Mouse (Mus musculus) urinary bladder, adult 18-20 months (tissue): ENCODE data around the gene Cbr2.
A peak's percentile ranks its signal among the peaks of the same experiment; 100 is the strongest.

Experiments
- DNase-seq, 2 experiments: peaks; one replicate each; pipeline ENCODE4 v3.0.0; 2022; ENCODE audit warnings: low spot score in 2 of 2, mixed read lengths in 2 of 2

The Cbr2 gene

GRCm38 (mm10) chr11:120711980-120712604 is 19.8 kb downstream of the Cbr2 start:
- no peak for DNase-seq

GRCm38 (mm10) chr11:120710672-120711071 is 21.2 kb downstream of the Cbr2 start:
- no peak for DNase-seq

GRCm38 (mm10) chr11:120709551-120709950 is 22.4 kb downstream of the Cbr2 start:
- no peak for DNase-seq

GRCm38 (mm10) chr11:120707969-120708368 is 23.9 kb downstream of the Cbr2 start:
- DNase-seq = no peak

GRCm38 (mm10) chr11:120707225-120707624 is 24.7 kb downstream of the Cbr2 start:
- no peak for DNase-seq

GRCm38 (mm10) chr11:120706120-120706519 is 25.8 kb downstream of the Cbr2 start:
- DNase-seq = no peak

GRCm38 (mm10) chr11:120704486-120705325 is 27.2 kb downstream of the Cbr2 start:
- DNase-seq = no peak

GRCm38 (mm10) chr11:120703696-120704454 is 28.0 kb downstream of the Cbr2 start:
- no peak for DNase-seq

GRCm38 (mm10) chr11:120697741-120698140 is 34.2 kb downstream of the Cbr2 start:
- DNase-seq = peak in 1 of 2 experiments; percentile 63

- DNase-seq = no peak
These were observed 35.3 kb downstream of the Cbr2 start for GRCm38 (mm10) chr11:120696568-120696967.

GRCm38 (mm10) chr11:120695641-120696040 is 36.3 kb downstream of the Cbr2 start:
- no peak for DNase-seq

GRCm38 (mm10) chr11:120695184-120695583 is 36.7 kb downstream of the Cbr2 start:
- DNase-seq = no peak

- no peak for DNase-seq
These were observed 38.5 kb downstream of the Cbr2 start for GRCm38 (mm10) chr11:120693461-120693860.

GRCm38 (mm10) chr11:120692471-120693011 is 39.4 kb downstream of the Cbr2 start:
- no peak for DNase-seq

- no peak for DNase-seq
These were observed 42.5 kb downstream of the Cbr2 start for GRCm38 (mm10) chr11:120689365-120689764.

- DNase-seq = peak in 1 of 2 experiments; percentile 50
These were observed 45.2 kb downstream of the Cbr2 start for GRCm38 (mm10) chr11:120686650-120687272.

GRCm38 (mm10) chr11:120684660-120685059 is 47.3 kb downstream of the Cbr2 start:
- no peak for DNase-seq

GRCm38 (mm10) chr11:120684086-120684485 is 47.8 kb downstream of the Cbr2 start:
- DNase-seq = no peak

- DNase-seq = no peak
These were observed 48.4 kb downstream of the Cbr2 start for GRCm38 (mm10) chr11:120683536-120683935.

GRCm38 (mm10) chr11:120682683-120683082 is 49.2 kb downstream of the Cbr2 start:
- DNase-seq = no peak

GRCm38 (mm10) chr11:120679909-120680308 is 52.0 kb downstream of the Cbr2 start:
- DNase-seq = no peak
